Mouse (Mus musculus) embryonic facial prominence, embryonic 14.5 days (tissue): ENCODE results near the gene Gm20388. TPM values are rescaled to one million over a fixed set of nuclear protein-coding genes. Genes with fewer than 3 reads are reported as not detected.

Experiments
- ATAC-seq: fragments of 200-750 bp; cut with Nextera tagmentation; 2 replicates; pipeline ENCODE4 v1.8.0; 2017; ENCODE audit warnings: low read depth, moderate number of reproducible peaks, moderate TSS enrichment
- DNase-seq: peaks from one replicate; pipeline ENCODE4 v3.0.0-alpha.2; 2015; ENCODE audit warnings: low spot score
- H3K27ac ChIP-seq: fragments of 300-500 bp; sonication (generic); replicated peaks from 2 replicates; pipeline ENCODE4 v1.5.1; 2014; ENCODE audit warnings: low read depth, mild to moderate bottlenecking, low read length, moderate library complexity
- H3K27me3 ChIP-seq: fragments of 300-500 bp; sonication (generic); replicated peaks from 2 replicates; pipeline ENCODE4 v1.6.1; 2014; ENCODE audit warnings: low read length; ENCODE audit not compliant: control insufficient read depth, insufficient read depth
- H3K36me3 ChIP-seq: fragments of 300-500 bp; sonication (generic); 2 replicates; pipeline ENCODE4 v1.6.1; 2014; ENCODE audit warnings: low read length, mixed read lengths; ENCODE audit not compliant: control insufficient read depth, insufficient read depth
- H3K4me1 ChIP-seq: fragments of 300-500 bp; sonication (generic); 2 replicates; pipeline ENCODE4 v1.6.1; 2014; ENCODE audit warnings: antibody characterized with exemption, low read length; ENCODE audit not compliant: control insufficient read depth, insufficient read depth
- H3K4me2 ChIP-seq: fragments of 300-500 bp; sonication (generic); 2 replicates; pipeline ENCODE4 v1.6.1; 2014; ENCODE audit warnings: low read depth, mild to moderate bottlenecking, low read length, moderate library complexity, mixed read lengths
- H3K4me3 ChIP-seq: fragments of 300-500 bp; sonication (generic); 2 replicates; pipeline ENCODE4 v1.5.1; 2014; ENCODE audit warnings: low read depth, mild to moderate bottlenecking, low read length
- H3K9ac ChIP-seq: fragments of 300-500 bp; sonication (generic); 2 replicates; pipeline ENCODE4 v1.6.1; 2014; ENCODE audit warnings: low read depth, mild to moderate bottlenecking, low read length, moderate library complexity, mixed read lengths
- H3K9me3 ChIP-seq: fragments of 300-500 bp; sonication (generic); 2 replicates; pipeline ENCODE4 v1.6.1; 2016; ENCODE audit warnings: low read length; ENCODE audit not compliant: control insufficient read depth
- WGBS: fragments of 180-500 bp; shearing (Covaris S2); extraction: QIAGEN DNeasy Blood & Tissue Kit; methylation state at CpG from one replicate; pipeline ENCODE4 v1.1.7; 2014; 5-methylcytosine and 5-hydroxymethylcytosine counted together
- polyA plus RNA-seq: library from polyadenylated mRNA; unstranded; fragments of >200 nt; fragmentation: Nextera tagmentation; extraction: Ambion mirVana; gene quantifications from 2 replicates; pipeline ENCODE4 v1.2.1, GENCODE M21; 2014

The Gm20388 gene
- polyA plus RNA-seq, 1 experiment from 2014 or later: not detected

DNA sequence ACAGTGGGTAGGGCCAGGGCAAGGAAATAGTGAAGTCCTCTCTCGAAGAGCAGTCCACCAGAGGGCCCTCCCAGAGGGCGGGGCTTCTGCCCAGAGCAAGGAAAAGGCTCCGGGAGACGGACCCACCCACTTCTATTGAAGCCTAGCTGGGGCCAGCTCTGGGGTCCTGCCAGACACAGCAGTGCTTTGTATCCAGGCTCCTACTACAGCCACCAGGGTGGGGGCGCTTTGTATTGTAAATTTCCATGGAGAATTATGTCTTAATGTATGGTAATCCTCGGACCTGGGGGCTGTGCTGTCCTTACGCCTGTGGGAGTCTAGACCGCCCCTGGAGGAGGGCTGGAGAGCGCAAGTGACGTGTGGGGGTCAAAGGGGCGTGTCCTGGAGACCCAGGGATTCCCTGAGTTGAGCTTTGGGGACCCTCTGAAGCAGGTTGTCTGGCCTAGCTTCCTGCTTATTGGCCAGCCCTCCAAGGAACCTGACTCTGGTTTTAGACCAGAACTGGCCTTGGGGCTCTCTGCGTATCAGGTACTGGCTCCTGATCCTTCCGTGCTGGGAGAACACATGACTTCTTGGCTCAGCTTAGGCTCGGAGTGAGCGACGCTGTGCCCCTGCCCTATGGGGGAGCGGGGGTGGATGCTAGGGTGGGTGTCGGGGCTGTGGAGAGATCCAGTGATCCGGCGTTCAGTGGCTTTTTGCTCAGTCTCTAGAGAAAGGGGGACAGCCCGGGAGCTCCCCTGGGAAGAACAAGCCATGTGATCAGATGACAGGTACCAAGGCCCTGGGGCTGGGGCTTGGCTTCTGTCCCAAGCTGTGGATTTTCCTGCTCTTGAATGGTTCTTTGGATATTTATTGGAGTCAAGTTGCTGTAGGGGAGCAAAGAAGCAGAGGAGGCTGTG is 598.7 kb downstream of the Gm20388 start:
- 7% methylated on average over 20 of the region's 21 CpGs for WGBS
- ATAC-seq: peak; percentile 62
- Histone ChIP-seq H3K4me1 (peaks cover 75% of the 10 kb centered on the region), H3K27ac (peak overlapping the region; percentile 31), H3K9ac (0 out of 2 replicates have a peak overlapping the region, but pooled peaks have one; percentile 15), H3K36me3 (no peaks in the 10 kb centered on the region), H3K9me3 (no peaks in the 10 kb centered on the region), H3K4me2 (peak overlapping the region; percentile 45), H3K4me3 (peak overlapping the region; percentile 6; the same call in 1 of the 2 replicates), H3K27me3 (no peaks in the 10 kb centered on the region)
- peak; percentile 87 for DNase-seq

DNA sequence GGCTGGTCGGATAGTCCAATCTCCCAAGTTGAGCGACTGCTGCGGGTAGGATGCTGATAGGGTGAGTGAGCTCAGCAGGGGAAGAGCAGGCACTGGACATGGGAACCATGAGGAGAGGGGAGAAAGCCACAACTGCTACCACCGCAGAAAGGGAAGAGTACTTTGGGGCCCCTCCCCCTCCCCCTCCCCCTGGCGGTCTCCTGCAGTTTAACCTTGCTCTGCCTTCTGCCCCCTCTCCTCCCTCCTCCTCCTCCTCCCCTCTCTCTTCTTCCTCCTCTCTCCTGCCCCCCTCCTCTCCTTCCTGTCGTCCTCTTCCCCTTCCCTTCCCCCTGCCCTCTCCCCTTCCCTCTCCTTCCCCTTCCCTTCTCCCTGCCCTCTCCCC is 599.4 kb downstream of the Gm20388 start:
- peak overlapping the region; percentile 45 for H3K4me2 ChIP-seq
- WGBS: 7% methylated on average over 4 of the region's 6 CpGs
- peaks cover 68% of the 10 kb centered on the region for H3K4me1 ChIP-seq

DNA sequence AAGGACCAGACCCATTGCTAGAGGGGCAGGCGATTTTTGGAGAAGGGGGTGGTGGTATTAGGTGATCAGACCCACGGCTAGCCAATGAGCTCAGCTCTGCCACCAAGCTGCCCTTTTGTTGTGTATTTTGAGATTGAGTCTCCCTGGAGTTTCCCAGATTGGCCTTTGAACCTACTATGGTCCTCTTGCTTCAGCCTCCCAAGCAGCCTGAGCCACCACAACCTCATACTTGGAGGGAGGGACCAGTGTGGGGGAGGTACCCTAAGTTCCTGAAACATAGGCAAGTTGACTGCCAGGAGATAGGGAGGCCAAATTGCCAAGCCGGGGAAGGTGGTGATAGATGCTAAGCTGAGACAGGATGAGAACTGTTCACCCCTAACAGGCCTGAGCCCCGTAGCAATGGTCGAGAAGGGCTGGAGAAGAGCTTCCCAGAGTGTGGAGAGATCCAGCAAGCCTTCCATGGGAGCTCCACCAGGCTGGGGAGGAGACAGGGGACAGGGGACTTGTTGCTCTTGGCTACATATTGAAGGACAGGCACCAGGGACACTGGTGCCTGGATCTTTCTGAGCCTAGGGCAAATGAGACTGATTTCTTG is 600.3 kb downstream of the Gm20388 start:
- no peak overlapping the region for H3K4me2 ChIP-seq
- DNase-seq (no peak), ATAC-seq (no peak)
- whole genome bisulfite sequencing: 35% methylated on average over 5 of the region's 5 CpGs
- H3K27me3 ChIP-seq: no peaks in the 10 kb centered on the region
- H3K27ac ChIP-seq: no peak overlapping the region
- H3K4me1 ChIP-seq: peaks cover 59% of the 10 kb centered on the region
- no peaks in the 10 kb centered on the region for H3K36me3 ChIP-seq
- no peaks in the 10 kb centered on the region for H3K9me3 ChIP-seq
- 0 out of 2 replicates have a peak overlapping the region, but pooled peaks have one; percentile 20 for H3K9ac ChIP-seq
- H3K4me3 ChIP-seq: no peak overlapping the region

More for the DNA sequence above, 599.4 kb downstream of the Gm20388 start:
- Histone ChIP-seq H3K27me3 (no peaks in the 10 kb centered on the region), H3K4me3 (no peak overlapping the region), H3K36me3 (no peaks in the 10 kb centered on the region), H3K27ac (peak overlapping the region; percentile 31), H3K9ac (no peak overlapping the region), H3K9me3 (no peaks in the 10 kb centered on the region)
- DNase-seq (no peak), ATAC-seq (0 out of 2 replicates have a peak, but pooled peaks have one; percentile 4)

DNA sequence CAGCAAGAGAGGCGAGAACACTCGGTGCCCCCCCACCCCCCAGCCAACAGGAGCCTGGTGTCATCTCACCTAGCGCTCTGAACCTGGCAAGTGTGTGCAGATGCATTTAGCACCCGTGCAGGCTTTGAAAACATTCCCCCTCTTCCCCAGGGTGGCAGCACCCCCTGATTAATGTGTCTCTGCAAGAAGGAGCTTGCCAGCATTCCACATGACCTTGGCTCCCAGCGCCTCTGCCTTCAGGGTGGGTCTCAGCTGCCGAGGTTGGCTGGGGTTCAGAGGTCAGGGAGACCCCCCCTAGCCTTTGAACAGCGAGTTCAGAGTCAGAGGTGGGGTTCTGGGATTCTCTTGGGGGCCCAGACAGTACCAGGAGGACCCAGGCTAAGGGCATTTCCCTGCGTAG is 601.1 kb downstream of the Gm20388 start:
- no peaks in the 10 kb centered on the region for H3K36me3 ChIP-seq
- no peak overlapping the region for H3K4me3 ChIP-seq
- WGBS: 27% methylated on average over 6 of the region's 8 CpGs
- ATAC-seq (no peak), DNase-seq (peak; percentile 46)
- peaks cover 64% of the 10 kb centered on the region for H3K4me1 ChIP-seq
- no peaks in the 10 kb centered on the region for H3K9me3 ChIP-seq
- no peak overlapping the region for H3K9ac ChIP-seq
- H3K27ac ChIP-seq: no peak overlapping the region
- H3K4me2 ChIP-seq: no peak overlapping the region
- H3K27me3 ChIP-seq: no peaks in the 10 kb centered on the region

DNA sequence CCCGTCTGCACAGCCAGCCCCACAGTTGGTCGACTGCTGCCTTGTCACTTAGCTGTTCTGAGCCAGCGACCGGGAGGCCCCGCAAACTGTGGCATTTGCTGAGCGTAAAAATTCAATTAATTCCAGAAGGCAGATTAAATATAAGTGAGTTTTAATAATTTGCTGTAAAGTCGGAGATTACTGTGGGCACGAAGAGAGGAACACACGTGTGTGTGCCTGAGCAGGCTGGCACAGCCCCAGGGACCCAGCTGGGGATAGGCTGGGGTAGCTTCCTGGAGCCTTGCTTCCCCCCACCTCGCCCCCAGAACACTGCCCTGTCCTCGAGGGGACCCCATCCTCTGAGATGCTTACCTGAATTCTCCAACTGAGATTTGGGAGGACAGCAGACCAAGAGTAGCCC is 601.7 kb downstream of the Gm20388 start:
- ATAC-seq: no peak
- Histone ChIP-seq H3K36me3 (no peaks in the 10 kb centered on the region), H3K9me3 (no peaks in the 10 kb centered on the region), H3K27ac (no peak overlapping the region), H3K9ac (no peak overlapping the region), H3K27me3 (no peaks in the 10 kb centered on the region), H3K4me2 (no peak overlapping the region), H3K4me3 (no peak overlapping the region), H3K4me1 (peaks cover 68% of the 10 kb centered on the region)
- 27% methylated on average over 11 of the region's 11 CpGs for WGBS
- no peak for DNase-seq

DNA sequence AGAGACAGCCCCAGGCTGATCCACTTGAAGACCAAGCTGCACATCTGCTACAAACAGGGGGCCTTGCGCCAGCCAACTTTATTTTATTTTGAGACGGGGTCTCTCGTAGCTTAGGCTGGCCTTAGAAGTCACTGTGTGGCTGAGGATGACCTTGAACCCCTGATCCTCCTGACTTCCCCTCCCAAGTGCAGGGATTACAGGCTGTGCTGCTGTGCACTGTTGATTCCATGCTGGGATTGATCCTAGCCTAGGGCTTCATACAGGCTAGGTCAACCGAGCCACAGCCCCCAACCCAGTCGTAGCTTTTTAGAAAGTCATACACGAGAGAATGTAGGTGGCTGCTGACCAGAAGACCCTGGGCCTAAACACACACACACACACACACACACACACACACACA is 602.5 kb downstream of the Gm20388 start:
- Histone ChIP-seq H3K4me1 (peaks cover 76% of the 10 kb centered on the region), H3K36me3 (no peaks in the 10 kb centered on the region), H3K4me3 (no peak overlapping the region), H3K27me3 (no peaks in the 10 kb centered on the region), H3K9ac (no peak overlapping the region), H3K9me3 (no peaks in the 10 kb centered on the region), H3K27ac (no peak overlapping the region), H3K4me2 (no peak overlapping the region)
- 69% methylated on average over 6 of the region's 6 CpGs for WGBS
- ATAC-seq (no peak), DNase-seq (no peak)

DNA sequence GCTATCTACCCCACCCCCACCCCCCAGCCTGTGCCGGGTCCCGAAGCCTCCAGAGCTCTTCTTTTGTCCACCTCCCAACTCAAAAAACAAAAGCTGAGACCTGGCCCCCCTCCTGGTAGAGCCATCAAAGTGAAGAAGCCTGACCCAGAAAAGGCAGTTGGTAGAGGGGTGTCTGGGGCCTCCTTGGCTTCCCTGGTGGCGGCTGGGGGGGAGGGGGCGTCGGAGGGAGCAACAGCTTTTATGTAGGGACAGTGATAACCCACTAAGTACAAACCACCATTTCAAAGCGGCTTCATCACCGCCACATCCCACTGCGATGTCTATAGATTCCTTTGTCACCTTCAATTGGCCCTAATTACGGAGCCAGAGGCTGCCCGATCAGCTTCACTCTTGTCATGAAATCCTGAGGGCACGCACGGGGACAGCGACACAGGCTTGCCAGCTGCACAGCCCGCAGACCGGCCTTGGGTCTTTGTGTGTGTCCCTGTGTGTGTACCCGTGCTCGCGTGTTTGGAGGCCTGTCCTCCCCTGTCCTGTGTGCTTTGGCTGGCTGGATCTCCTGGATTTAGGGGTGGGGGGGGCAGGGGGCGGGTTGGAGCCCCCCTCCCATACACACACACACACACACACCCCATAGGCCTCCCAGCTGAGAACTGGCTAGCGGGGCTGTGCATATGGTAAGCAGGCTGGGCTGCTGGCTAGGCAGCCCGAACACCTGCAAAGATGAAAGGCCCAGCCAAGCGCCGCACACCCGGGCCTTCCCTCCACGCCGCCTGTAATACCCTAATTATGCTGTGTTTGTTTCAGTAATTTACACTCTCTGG is 603.2 kb downstream of the Gm20388 start:
- no peaks in the 10 kb centered on the region for H3K9me3 ChIP-seq
- H3K4me2 ChIP-seq: no peak overlapping the region
- H3K4me3 ChIP-seq: no peak overlapping the region
- ATAC-seq: peak; percentile 20; the same call in 1 of the 2 replicates
- WGBS: 27% methylated on average over 22 of the region's 26 CpGs
- H3K4me1 ChIP-seq: peaks cover 78% of the 10 kb centered on the region
- H3K9ac ChIP-seq: no peak overlapping the region
- H3K36me3 ChIP-seq: no peaks in the 10 kb centered on the region
- H3K27me3 ChIP-seq: no peaks in the 10 kb centered on the region
- no peak overlapping the region for H3K27ac ChIP-seq
- peak; percentile 66 for DNase-seq

DNA sequence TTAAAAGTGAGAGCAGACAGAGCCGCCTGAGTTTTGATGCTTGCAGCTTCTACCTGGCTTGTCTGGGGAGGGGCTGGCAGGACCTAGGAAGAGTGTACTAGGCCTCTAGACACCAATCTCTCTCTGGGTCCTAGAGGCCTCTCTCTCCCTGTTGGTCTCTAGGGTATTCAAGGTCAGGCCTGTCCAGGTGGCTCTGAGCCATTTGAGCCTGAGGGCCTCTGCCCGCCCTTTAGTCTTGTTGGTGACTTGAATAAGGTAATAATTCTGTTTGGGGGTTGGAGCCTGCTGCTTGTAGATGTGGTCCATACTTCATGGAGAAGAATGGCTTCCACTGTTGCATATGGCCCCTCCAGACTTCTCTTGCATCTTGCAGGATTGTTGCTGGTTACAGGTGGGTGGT is 604.6 kb downstream of the Gm20388 start:
- Histone ChIP-seq H3K4me2 (no peak overlapping the region), H3K9me3 (no peaks in the 10 kb centered on the region), H3K4me1 (peaks cover 71% of the 10 kb centered on the region), H3K27ac (no peak overlapping the region), H3K9ac (no peak overlapping the region), H3K27me3 (no peaks in the 10 kb centered on the region), H3K4me3 (no peak overlapping the region), H3K36me3 (no peaks in the 10 kb centered on the region)
- ATAC-seq (no peak), DNase-seq (no peak)
- WGBS: 100% methylated on average over 2 of the region's 2 CpGs
